Mouse (Mus musculus) MEL (cell line): ENCODE measurements at regions not wholly inside any gene's neighbourhood (a gene's known extent, or its start where the extent isn't known, plus 50 kb on each side); places are given as distances from the start of the nearest gene placed in this dataset.
"Not testable (repeated sequence)": the region's sequence is repeated elsewhere in the genome, so short reads cannot be mapped to it uniquely, and the experiment has no call there.

Experiments used
- DNase-seq: peaks from one replicate; pipeline ENCODE4 v3.0.0; 2011; ENCODE audit warnings: low read depth, low spot score
- H3K27ac ChIP-seq: 2 replicates; pipeline ENCODE4 v1.5.1; 2012; ENCODE audit warnings: low read depth, mild to moderate bottlenecking, control low read depth, low read length, moderate library complexity; ENCODE audit not compliant: control insufficient read depth
- H3K27me3 ChIP-seq, 2 experiments: fragments of 150-350 bp in 1 of 2; sonication (generic) in 1 of 2; 2 replicates each; pipeline ENCODE4 v1.6.1; 2012; ENCODE audit warnings: low read length in 2 of 2, mild to moderate bottlenecking in 2 of 2, improper control_type of control experiment in 1 of 2, moderate library complexity in 1 of 2; ENCODE audit not compliant: insufficient read depth in 2 of 2, control insufficient read depth in 1 of 2
- H3K36me3 ChIP-seq, 2 experiments: 2 replicates each; pipeline ENCODE4 v1.6.1; 2012 to 2014; ENCODE audit warnings: low read length in 2 of 2, improper control_type of control experiment in 1 of 2, inconsistent platforms in 1 of 2, mild to moderate bottlenecking in 1 of 2; ENCODE audit not compliant: insufficient read depth in 2 of 2, control insufficient read depth in 1 of 2
- H3K4me1 ChIP-seq, 2 experiments: fragments of 150-350 bp in 1 of 2; sonication (generic) in 1 of 2; 2 replicates each; pipeline ENCODE4 v1.6.1; 2012; ENCODE audit warnings: low read length in 2 of 2, improper control_type of control experiment in 1 of 2, mild to moderate bottlenecking in 1 of 2; ENCODE audit not compliant: insufficient read depth in 2 of 2, control insufficient read depth in 1 of 2
- H3K4me3 ChIP-seq, 2 experiments: fragments of 150-350 bp in 1 of 2; sonication (generic) in 1 of 2; 2 replicates each; pipeline ENCODE4 v1.5.1; 2012; ENCODE audit warnings: low read depth in 2 of 2, low read length in 2 of 2, mild to moderate bottlenecking in 2 of 2, moderate library complexity in 2 of 2, control low read depth in 1 of 2, improper control_type of control experiment in 1 of 2; ENCODE audit not compliant: control insufficient read depth in 1 of 2, insufficient read depth in 1 of 2
- H3K79me2 ChIP-seq: 2 replicates; pipeline ENCODE4 v1.6.1; 2012; ENCODE audit warnings: mild to moderate bottlenecking, low read length, moderate library complexity; ENCODE audit not compliant: control insufficient read depth, poor library complexity, insufficient read depth
- H3K9ac ChIP-seq: 2 replicates; pipeline ENCODE4 v1.6.1; 2012; ENCODE audit warnings: low read depth, mild to moderate bottlenecking, control low read depth, low read length, moderate library complexity; ENCODE audit not compliant: control insufficient read depth, poor library complexity, severe bottlenecking
- H3K9me3 ChIP-seq: fragments of 150-350 bp; sonication (generic); replicated peaks from 2 replicates; pipeline ENCODE4 v1.6.1; 2012; ENCODE audit warnings: mild to moderate bottlenecking, low read length, improper control_type of control experiment, moderate library complexity; ENCODE audit not compliant: insufficient read depth
- E2F4 ChIP-seq: IDR thresholded peaks from 2 replicates; pipeline ENCODE4 v1.6.1; 2011; ENCODE audit warnings: low read depth, low read length, improper control_type of control experiment, borderline replicate concordance
- ETS1 ChIP-seq: IDR thresholded peaks from 2 replicates; pipeline ENCODE4 v1.6.1; 2012; ENCODE audit warnings: low read depth, mild to moderate bottlenecking, inconsistent platforms, low read length, improper control_type of control experiment, moderate library complexity
- GATA1 ChIP-seq: IDR thresholded peaks from 2 replicates; pipeline ENCODE4 v1.6.1; 2011; ENCODE audit warnings: low read depth, low read length, improper control_type of control experiment
- HCFC1 ChIP-seq: IDR thresholded peaks from 2 replicates; pipeline ENCODE4 v1.6.1; 2012; ENCODE audit warnings: low read depth, mild to moderate bottlenecking, inconsistent platforms, low read length, improper control_type of control experiment, moderate library complexity
- KAT2A ChIP-seq: conservative IDR thresholded peaks from 2 replicates; pipeline ENCODE4 v1.6.1; 2012; ENCODE audit warnings: low read depth, low read length, improper control_type of control experiment, inconsistent platforms
- MYB ChIP-seq: IDR thresholded peaks from 2 replicates; pipeline ENCODE4 v1.6.1; 2011; ENCODE audit warnings: mild to moderate bottlenecking, low read depth, low read length, improper control_type of control experiment
- MYC ChIP-seq: IDR thresholded peaks from 2 replicates; pipeline ENCODE4 v1.6.1; 2011; ENCODE audit warnings: low read depth, mild to moderate bottlenecking, low read length, improper control_type of control experiment, moderate library complexity
- NELFE ChIP-seq: IDR thresholded peaks from 2 replicates; pipeline ENCODE4 v1.6.1; 2011; ENCODE audit warnings: low read depth, low read length, improper control_type of control experiment
- RCOR1 ChIP-seq: IDR thresholded peaks from 2 replicates; pipeline ENCODE4 v1.6.1; 2012; ENCODE audit warnings: low read depth, mild to moderate bottlenecking, inconsistent platforms, low read length, improper control_type of control experiment
- TCF12 ChIP-seq: IDR thresholded peaks from 2 replicates; pipeline ENCODE4 v1.6.1; 2014; ENCODE audit warnings: low read depth, mild to moderate bottlenecking, inconsistent platforms, low read length, improper control_type of control experiment, moderate library complexity
- USF1 ChIP-seq: IDR thresholded peaks from 2 replicates; pipeline ENCODE4 v1.6.1; 2014; ENCODE audit warnings: low read depth, mild to moderate bottlenecking, inconsistent platforms, low read length, improper control_type of control experiment, moderate library complexity
- ZC3H11A ChIP-seq: IDR thresholded peaks from 2 replicates; pipeline ENCODE4 v1.6.1; 2012; ENCODE audit warnings: low read depth, mild to moderate bottlenecking, inconsistent platforms, low read length, improper control_type of control experiment
- ZMIZ1 ChIP-seq: IDR thresholded peaks from 2 replicates; pipeline ENCODE4 v1.6.1; 2012; ENCODE audit warnings: low read depth, mild to moderate bottlenecking, inconsistent platforms, low read length, improper control_type of control experiment, moderate library complexity

GRCm38 (mm10) chr1:98665584-98665983 is 244.7 kb downstream of the Slco6d1 start:
- H3K9me3 ChIP-seq = no peaks in the 10 kb centered on the region
- no peak overlapping the region for H3K27ac ChIP-seq
- DNase-seq = no peak
- no peaks in the 10 kb centered on the region for H3K36me3 ChIP-seq
- no peak overlapping the region for H3K9ac ChIP-seq
- no peaks in the 10 kb centered on the region for H3K79me2 ChIP-seq
- TF ChIP-seq ZMIZ1 (no peak), MYC (no peak), ETS1 (no peak), GATA1 (no peak)
- H3K4me1 ChIP-seq = no peaks in the 10 kb centered on the region
- no peak overlapping the region for H3K4me3 ChIP-seq
- H3K27me3 ChIP-seq = no peaks in the 10 kb centered on the region

DNA sequence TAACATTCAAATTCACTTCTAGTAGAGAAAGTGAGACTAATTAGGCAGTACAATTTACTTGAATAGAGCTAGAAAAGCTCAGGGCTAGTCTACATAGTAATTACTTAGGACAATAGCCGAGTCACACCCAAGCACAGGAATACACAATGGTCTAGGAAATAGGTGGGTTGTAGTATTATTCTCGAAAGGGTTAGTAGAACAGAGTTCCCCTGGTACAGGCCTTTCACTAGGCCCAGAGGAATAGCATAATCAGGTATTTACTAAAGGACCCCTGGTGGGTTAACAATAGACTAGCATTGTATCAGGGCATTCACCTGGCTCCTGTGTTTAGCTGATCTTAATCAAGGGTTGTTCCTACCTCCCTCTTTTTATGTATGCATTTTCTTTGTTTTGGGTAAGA is 246.5 kb downstream of the Slco6d1 start:
- H3K4me1 ChIP-seq = not testable (repeated sequence)

DNA sequence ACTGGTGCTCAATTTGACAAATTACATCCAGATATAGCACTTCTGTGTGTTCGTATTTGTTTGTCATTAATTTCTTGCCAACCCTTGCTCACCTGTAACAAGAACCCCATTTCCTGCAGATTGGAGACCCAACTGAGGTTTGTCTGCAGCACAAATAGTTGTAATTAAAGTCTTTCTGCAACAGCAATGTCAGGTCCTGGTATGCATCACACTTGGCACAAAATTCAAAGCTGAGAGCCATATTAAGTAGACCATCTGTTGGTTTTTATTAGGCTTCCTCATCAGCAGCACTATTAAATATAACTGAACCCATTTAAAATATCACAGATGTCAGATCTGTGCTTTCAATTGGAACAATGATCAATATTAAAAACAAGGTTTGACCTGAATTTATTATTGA is 247.0 kb downstream of the Slco6d1 start:
- TF ChIP-seq HCFC1 (no peak), KAT2A (no peak), NELFE (no peak), USF1 (no peak), E2F4 (no peak), ZMIZ1 (no peak)
- TF ChIP-seq, all 39 proteins: peak for 0
- Histone ChIP-seq H3K4me1 (no peaks in the 10 kb centered on the region), H3K79me2 (no peaks in the 10 kb centered on the region), H3K36me3 (no peaks in the 10 kb centered on the region), H3K9me3 (no peaks in the 10 kb centered on the region), H3K4me3 (no peak overlapping the region), H3K27ac (no peak overlapping the region), H3K27me3 (no peaks in the 10 kb centered on the region), H3K9ac (no peak overlapping the region)
- no peak for DNase-seq

More for the DNA sequence above, 246.5 kb downstream of the Slco6d1 start:
- not testable (repeated sequence) for H3K9ac ChIP-seq, H3K27ac ChIP-seq, H3K36me3 ChIP-seq, H3K79me2 ChIP-seq, H3K9me3 ChIP-seq, H3K27me3 ChIP-seq, DNase-seq, H3K4me3 ChIP-seq

DNA sequence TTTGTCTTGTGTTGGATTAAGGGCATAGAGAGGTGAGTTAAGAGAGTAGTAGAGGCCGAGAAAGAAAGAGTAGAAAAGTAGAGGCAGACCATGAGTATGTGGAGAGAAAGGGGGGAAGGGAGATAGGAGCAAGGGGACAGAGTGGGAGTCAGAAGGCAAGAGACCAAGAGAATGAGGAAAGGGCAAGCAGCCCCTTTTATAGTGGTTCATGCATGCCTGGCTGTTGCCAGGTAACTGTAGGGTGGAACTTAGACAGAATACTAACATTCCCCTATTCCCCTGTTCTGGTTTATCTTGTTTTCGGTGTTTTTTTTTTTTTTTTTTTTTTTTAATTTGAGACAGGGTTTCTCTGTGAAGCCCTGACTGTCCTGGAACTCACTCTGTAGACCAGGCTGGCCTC is 247.7 kb downstream of the Slco6d1 start:
- DNase-seq = no peak
- no peaks in the 10 kb centered on the region for H3K4me1 ChIP-seq
- H3K9ac ChIP-seq = no peak overlapping the region
- no peak for TF ChIP-seq TCF12
- TF ChIP-seq RCOR1 = no peak
- no peak for TF ChIP-seq MYB
- TF ChIP-seq MYC = no peak
- no peak for TF ChIP-seq ZC3H11A
- TF ChIP-seq NELFE = no peak
- TF ChIP-seq, all 39 proteins: peak for 0
- Histone ChIP-seq H3K36me3 (no peaks in the 10 kb centered on the region), H3K27ac (no peak overlapping the region), H3K4me3 (no peak overlapping the region), H3K79me2 (no peaks in the 10 kb centered on the region), H3K9me3 (no peaks in the 10 kb centered on the region), H3K27me3 (no peaks in the 10 kb centered on the region)
